Mouse (Mus musculus) spleen, adult 2 months (tissue): ENCODE data around the gene Gucy2e. TPM values are rescaled to one million over a fixed set of nuclear protein-coding genes. Genes with fewer than 3 reads are reported as not detected.
A peak's percentile ranks its signal among the peaks of the same experiment; 100 is the strongest.

Experiments
- DNase-seq, 2 experiments: peaks; one replicate each; pipeline versions ENCODE4 v3.0.0 to v3.0.0-alpha.2; 2012 to 2021; ENCODE audit warnings: low spot score in 2 of 2, low read depth in 1 of 2
- H3K27ac ChIP-seq: fragments of 200-500 bp; 2 replicates; pipeline ENCODE4 v1.5.1; 2012; ENCODE audit warnings: low read length, inconsistent platforms; ENCODE audit not compliant: insufficient read depth
- H3K27me3 ChIP-seq: fragments of 200-500 bp; 2 replicates; pipeline ENCODE4 v1.6.1; 2012; ENCODE audit warnings: mild to moderate bottlenecking, moderate library complexity, low read length, inconsistent platforms; ENCODE audit not compliant: control insufficient read depth, insufficient read depth
- H3K36me3 ChIP-seq: fragments of 200-500 bp; 2 replicates; pipeline ENCODE4 v1.6.1; 2012; ENCODE audit warnings: mild to moderate bottlenecking, low read length, inconsistent platforms; ENCODE audit not compliant: control insufficient read depth, insufficient read depth
- H3K4me1 ChIP-seq: fragments of 200-500 bp; 2 replicates; pipeline ENCODE4 v1.6.1; 2011; ENCODE audit warnings: inconsistent platforms; ENCODE audit not compliant: control insufficient read depth, insufficient read depth, insufficient read length
- H3K4me3 ChIP-seq: fragments of 200-500 bp; 2 replicates; pipeline ENCODE4 v1.5.1; 2011; ENCODE audit warnings: mild to moderate bottlenecking, inconsistent platforms; ENCODE audit not compliant: insufficient read depth, insufficient read length; ENCODE audit errors: extremely low read depth
- CTCF ChIP-seq: fragments of 200-500 bp; IDR thresholded peaks from 2 replicates; pipeline ENCODE4 v1.5.1; 2011; ENCODE audit warnings: mild to moderate bottlenecking, inconsistent platforms; ENCODE audit not compliant: insufficient read depth, insufficient read length, insufficient replicate concordance; ENCODE audit errors: extremely low read depth
- POLR2A ChIP-seq: fragments of 200-500 bp; IDR thresholded peaks from 2 replicates; pipeline ENCODE4 v1.6.1; 2011; ENCODE audit warnings: low read depth, low read length, inconsistent platforms
- WGBS: fragments of 180-500 bp; shearing (Covaris S2); methylation state at CpG from one replicate; pipeline ENCODE4 v1.1.7; 2018; 5-methylcytosine and 5-hydroxymethylcytosine counted together
- polyA plus RNA-seq: library from polyadenylated mRNA; depleted of rRNA; stranded (reverse); fragments of >200 nt; gene quantifications from 2 replicates; pipeline ENCODE4 v1.2.3, GENCODE M21; 2012

The Gucy2e gene
- polyA plus RNA-seq, 1 experiment: 0.02 TPM

- Histone ChIP-seq H3K36me3 (no peaks in the 10 kb centered on the region), H3K4me1 (no peaks in the 10 kb centered on the region), H3K27me3 (no peaks in the 10 kb centered on the region), H3K4me3 (no peak overlapping the region), H3K27ac (no peak overlapping the region)
- TF ChIP-seq CTCF (no peak), POLR2A (no peak)
- 19% methylated on average over 2 of the region's 2 CpGs for WGBS
- no peak for DNase-seq
Observed at GRCm38 (mm10) chr11:69244911-69245310, 8.1 kb upstream of the Gucy2e start.

DNA sequence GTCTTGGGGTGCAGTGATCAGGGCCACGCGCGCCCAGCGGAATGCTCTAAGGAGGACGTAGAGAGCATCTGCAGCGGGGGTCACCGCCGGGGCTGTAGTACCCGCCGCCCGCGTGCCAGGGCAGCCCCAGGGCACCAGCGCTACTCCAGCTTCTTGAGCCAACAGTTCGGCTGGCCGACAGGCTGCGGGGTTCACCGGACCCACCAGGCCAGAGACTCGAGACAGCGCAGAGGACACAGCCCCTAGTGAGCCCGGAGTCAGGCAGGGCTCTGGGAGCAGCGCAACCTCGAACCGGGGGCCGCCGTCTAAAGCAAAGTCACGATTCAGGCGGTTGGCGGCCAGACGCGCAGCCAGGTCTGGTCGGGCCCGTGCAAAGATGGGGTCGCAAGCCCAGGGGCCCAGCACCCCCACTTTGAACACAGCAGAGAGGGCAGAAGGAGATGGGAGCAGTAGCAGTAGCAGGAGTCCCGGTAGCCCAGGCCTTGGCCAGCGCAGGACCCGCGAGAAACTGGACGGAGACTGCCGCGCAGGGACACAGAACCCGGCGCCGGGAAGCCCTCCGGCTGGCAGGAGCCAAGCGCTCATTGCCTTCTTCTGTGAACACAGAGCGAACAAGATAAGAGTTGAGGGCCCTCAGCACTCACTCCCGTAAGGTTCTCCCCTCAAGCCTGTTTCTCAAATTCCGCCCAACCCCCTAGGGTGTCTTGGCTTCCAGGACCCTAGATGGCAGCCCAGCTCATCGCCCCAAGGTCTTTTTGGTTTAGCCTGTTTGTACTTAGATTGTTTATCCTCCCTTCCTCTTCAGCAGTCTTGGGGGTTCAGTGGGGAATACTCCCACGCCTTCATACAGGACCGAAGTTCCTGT lies 543 bp downstream of the Gucy2e start:
- DNase-seq: no peak
- 18% methylated on average over 51 of the region's 51 CpGs for WGBS
- H3K36me3 ChIP-seq: no peaks in the 10 kb centered on the region
- H3K27ac ChIP-seq: no peak overlapping the region
- no peak for TF ChIP-seq CTCF
- TF ChIP-seq POLR2A: no peak
- H3K4me1 ChIP-seq: peaks cover 5% of the 10 kb centered on the region; the same call in 1 of the 2 replicates
- H3K27me3 ChIP-seq: peaks cover 15% of the 10 kb centered on the region
- H3K4me3 ChIP-seq: peak overlapping the region; percentile 38; the same call in 1 of the 2 replicates

DNA sequence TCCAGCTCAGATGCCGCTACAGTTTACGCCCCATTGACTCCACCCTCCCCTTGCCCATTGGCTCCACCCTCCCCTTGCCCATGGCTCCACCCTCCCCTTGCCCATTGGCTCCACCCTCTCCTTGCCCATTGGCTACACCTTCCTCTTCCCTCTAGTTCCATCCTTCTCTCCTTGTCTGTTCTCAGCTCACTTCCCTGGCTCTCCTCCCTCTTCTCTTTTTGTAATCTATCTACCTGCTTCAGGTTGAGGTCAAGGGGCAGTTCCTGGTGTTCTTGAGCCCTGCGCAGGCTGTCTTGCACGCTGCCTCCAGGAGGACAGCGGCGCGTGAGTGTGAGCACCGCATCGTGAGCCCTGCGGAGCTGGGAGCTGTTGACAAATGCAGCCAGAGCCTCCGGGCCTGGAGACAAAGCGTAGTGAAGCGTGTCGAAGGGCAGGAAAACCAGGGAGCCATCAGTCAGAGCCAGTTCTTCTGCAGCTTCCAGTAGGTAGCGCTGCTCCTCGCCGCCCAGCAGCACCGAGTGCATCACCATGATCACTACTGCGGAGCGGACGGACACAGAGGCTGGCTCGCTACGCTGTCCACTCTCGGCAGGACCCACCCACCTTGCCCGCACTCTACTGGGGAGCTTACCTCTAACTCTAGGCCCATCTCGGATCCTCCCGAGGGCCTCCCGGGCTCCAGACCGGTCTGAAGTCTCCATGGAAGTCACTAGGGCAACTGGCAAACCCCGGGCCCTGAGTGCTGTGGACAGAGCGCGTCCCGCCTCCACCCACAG lies 1.4 kb downstream of the Gucy2e start:
- peaks cover 5% of the 10 kb centered on the region; the same call in 1 of the 2 replicates for H3K4me1 ChIP-seq
- WGBS: 4% methylated on average over 33 of the region's 33 CpGs
- peaks cover 15% of the 10 kb centered on the region for H3K27me3 ChIP-seq
- TF ChIP-seq CTCF (no peak), POLR2A (no peak)
- H3K4me3 ChIP-seq: peak overlapping the region; percentile 38
- H3K36me3 ChIP-seq: no peaks in the 10 kb centered on the region
- DNase-seq: peak; percentile 34 to 63
- no peak overlapping the region for H3K27ac ChIP-seq

DNA sequence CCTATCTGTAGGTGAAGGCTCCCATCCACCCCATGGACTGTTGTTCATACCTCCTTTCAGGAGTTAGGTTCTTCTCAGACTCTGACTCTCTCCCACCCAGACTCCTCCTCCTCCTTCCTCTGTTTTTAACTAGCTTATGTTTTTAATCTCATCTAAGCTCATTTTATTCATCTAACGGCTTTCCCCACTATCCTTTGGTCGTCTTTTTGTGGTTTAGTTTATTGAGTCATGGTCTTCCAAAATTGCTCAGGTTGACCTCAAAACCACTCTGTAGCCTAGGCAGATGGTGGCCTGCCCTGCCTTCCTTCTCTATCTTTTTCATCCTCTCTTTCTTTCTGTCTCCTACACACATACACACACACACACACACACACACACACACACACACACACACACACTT lies 3.7 kb downstream of the Gucy2e start:
- no peak for TF ChIP-seq CTCF
- no peak for TF ChIP-seq POLR2A
- H3K27me3 ChIP-seq: peaks cover 15% of the 10 kb centered on the region
- no peaks in the 10 kb centered on the region for H3K36me3 ChIP-seq
- no peak for DNase-seq
- H3K4me1 ChIP-seq: peaks cover 5% of the 10 kb centered on the region; the same call in 1 of the 2 replicates
- no peak overlapping the region for H3K27ac ChIP-seq
- no peak overlapping the region for H3K4me3 ChIP-seq
- WGBS: 15% methylated on average over 2 of the region's 2 CpGs

- 82% methylated on average over 4 of the region's 4 CpGs for WGBS
- no peak for TF ChIP-seq CTCF
- no peak for TF ChIP-seq POLR2A
- no peak for DNase-seq
- Histone ChIP-seq H3K27ac (no peak overlapping the region), H3K4me1 (no peaks in the 10 kb centered on the region), H3K4me3 (no peak overlapping the region), H3K27me3 (no peaks in the 10 kb centered on the region), H3K36me3 (no peaks in the 10 kb centered on the region)
Observed at GRCm38 (mm10) chr11:69230420-69230819, 6.4 kb downstream of the Gucy2e start.

DNA sequence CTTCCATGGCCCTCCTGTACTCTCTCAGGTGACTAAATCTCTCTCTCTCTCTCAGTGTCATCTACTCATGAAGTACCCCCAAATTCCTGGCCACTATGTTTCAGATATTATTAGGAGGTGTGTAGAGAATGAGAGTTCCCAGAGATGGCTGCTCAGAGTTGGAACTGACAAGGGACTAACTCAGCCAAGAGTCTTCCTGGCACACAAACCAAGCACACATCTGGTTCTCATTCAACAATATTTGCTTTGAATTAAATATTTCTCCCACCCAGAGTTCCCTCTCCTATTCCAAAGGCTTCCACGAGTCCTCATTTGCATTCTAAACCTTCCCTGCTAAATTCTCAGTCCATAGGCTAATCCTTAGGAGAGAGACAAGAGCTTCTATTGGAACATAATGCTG lies 11.1 kb downstream of the Gucy2e start:
- Histone ChIP-seq H3K27me3 (no peaks in the 10 kb centered on the region), H3K36me3 (no peaks in the 10 kb centered on the region)
- 65% methylated on average over 1 of the region's 1 CpGs for WGBS

DNA sequence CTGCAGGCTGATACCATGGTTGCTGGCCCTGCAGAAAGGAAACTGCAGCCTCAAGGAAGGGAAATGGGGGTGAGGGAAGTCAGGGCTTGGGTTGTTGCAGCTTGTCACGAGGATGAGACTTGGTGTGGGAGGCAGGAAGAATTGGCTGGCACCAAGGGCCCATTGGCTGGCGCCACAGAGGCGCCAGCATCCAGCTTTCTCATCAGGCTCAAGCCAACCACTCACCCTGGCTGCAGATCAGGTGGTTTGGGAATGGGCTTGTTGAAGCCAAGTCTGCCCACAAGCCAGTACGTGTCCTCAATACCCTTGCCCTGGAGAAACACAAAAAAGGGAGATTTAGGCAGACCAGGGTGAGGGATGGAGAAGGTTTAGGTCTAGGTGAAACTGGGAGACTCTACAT lies 13.7 kb downstream of the Gucy2e start:
- Histone ChIP-seq H3K36me3 (no peaks in the 10 kb centered on the region), H3K4me1 (no peaks in the 10 kb centered on the region), H3K27ac (no peak overlapping the region), H3K27me3 (no peaks in the 10 kb centered on the region), H3K4me3 (no peak overlapping the region)
- no peak for TF ChIP-seq CTCF
- TF ChIP-seq POLR2A: no peak
- no peak for DNase-seq
- 74% methylated on average over 4 of the region's 4 CpGs for WGBS

More for the DNA sequence above, 11.1 kb downstream of the Gucy2e start:
- no peaks in the 10 kb centered on the region for H3K4me1 ChIP-seq
- no peak for TF ChIP-seq POLR2A
- TF ChIP-seq CTCF: no peak
- no peak overlapping the region for H3K4me3 ChIP-seq
- no peak for DNase-seq
- no peak overlapping the region for H3K27ac ChIP-seq
